Mouse (Mus musculus) hematopoietic stem cell, adult 5-6 weeks (primary cell): Measurements from ENCODE around the gene Dmrt1. TPM values are rescaled to one million over a fixed set of nuclear protein-coding genes. Genes with fewer than 3 reads are reported as not detected.

ENCODE experiments used
- ATAC-seq, 2 experiments: fragments of 125-278 bp in 1 of 2; replicated peaks in 1 of 2; 2 replicates each; pipeline ENCODE4 v1.8.0; 2016 to 2017; ENCODE audit warnings: inconsistent platforms in 2 of 2, mild to moderate bottlenecking in 2 of 2, moderate number of reproducible peaks in 2 of 2, low read depth in 1 of 2, moderate TSS enrichment in 1 of 2; ENCODE audit not compliant: low FRiP score in 2 of 2, poor library complexity in 2 of 2, severe bottlenecking in 2 of 2, insufficient read depth in 1 of 2, low TSS enrichment in 1 of 2
- total RNA-seq: library from RNA; stranded (forward); fragments of 172-1452, 232-1000 nt; gene quantifications from 2 replicates; pipeline ENCODE4 v1.2.3, GENCODE M21; 2017

Gene Dmrt1
- total RNA-seq, 1 experiment from 2014 or later: not detected

- no peak for ATAC-seq
Observed at GRCm38 (mm10) chr19:25547086-25547643, 41.7 kb downstream of the Dmrt1 start.

DNA sequence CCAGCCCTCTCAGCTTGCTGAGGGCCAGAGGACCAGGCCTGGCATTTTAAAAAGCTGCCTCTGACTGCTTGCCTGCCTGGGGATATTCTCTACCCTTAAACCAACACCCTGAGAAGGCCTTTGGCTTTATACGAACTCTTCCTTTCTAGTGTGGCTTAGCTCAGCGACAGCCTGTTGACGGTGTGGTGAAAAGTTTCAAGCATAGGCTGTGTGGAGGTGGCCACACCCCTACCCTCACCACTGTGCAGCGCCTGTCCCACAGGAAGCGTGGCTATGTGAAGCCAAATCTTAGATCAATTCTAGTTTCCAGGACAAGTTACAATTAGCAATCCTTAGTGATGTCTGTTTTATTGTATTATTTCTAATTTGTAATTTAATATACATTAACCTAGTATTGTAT is 44.9 kb downstream of the Dmrt1 start:
- ATAC-seq: no peak

GRCm38 (mm10) chr19:25551053-25551452 is 45.6 kb downstream of the Dmrt1 start:
- ATAC-seq: peak in 1 of 2 experiments; percentile 49; a peak in 2 of 4 replicates

GRCm38 (mm10) chr19:25564430-25564829 is 59.0 kb downstream of the Dmrt1 start:
- no peak for ATAC-seq

DNA sequence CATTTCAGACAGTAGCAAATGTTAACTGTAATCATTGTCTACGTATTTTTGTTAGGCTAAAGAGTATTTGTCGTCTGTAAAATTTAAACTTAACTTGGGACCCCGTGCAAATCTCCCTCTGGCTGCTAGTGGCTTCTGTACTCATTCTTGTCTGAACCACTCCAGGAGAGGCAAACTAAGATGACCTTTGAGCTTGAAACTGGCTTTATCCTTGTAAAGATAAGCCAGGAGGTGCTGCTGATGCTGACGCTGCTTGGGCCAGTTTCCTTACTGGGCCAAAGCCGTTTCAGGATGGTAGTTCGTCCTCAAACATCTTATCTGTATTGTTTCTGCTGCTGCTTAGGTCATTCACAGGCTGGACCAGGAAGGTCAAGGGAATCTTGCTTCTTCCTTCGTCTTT is 64.4 kb downstream of the Dmrt1 start:
- no peak for ATAC-seq

DNA sequence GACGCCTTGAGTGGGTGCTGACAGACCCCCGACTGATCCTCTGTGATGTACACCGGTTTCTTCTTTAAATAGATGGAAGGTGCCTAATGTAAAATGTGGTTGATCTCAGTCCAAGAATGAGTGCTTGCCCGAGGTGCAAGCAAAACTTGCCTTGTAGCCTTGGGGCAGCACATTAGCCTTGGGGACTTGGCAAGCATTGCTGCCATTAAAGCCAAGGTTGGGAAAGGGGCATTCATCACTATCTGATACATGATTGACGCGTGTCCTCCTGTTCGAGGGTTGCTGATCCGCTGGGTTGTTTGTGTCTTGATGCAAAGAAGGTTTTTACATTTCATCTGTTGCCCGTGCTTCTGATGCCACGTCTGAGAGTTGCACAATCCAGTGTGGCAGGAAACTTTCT is 69.0 kb downstream of the Dmrt1 start:
- ATAC-seq: no peak

- ATAC-seq: no peak
Observed at GRCm38 (mm10) chr19:25574981-25575814, 69.8 kb downstream of the Dmrt1 start.

DNA sequence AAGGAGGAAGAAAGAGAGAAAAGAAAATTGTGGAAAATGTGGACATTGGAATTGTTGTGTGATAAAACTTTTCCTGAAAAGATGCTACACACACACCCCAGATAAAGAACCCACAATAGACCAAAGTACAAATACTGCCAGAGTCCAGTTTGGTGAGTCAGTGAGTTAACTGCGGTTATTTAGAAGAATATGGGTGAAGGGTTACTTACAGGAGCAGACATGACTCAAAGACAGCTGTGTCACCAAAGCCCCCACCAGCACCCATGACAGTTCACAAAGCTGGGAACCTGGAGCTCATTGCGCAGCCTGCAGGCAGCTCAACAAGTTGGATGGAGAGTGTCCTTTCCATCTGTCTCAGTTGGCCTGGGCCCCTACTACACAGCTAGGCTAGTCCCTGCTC is 72.9 kb downstream of the Dmrt1 start:
- no peak for ATAC-seq

GRCm38 (mm10) chr19:25579440-25579839 is 74.0 kb downstream of the Dmrt1 start:
- ATAC-seq: no peak

DNA sequence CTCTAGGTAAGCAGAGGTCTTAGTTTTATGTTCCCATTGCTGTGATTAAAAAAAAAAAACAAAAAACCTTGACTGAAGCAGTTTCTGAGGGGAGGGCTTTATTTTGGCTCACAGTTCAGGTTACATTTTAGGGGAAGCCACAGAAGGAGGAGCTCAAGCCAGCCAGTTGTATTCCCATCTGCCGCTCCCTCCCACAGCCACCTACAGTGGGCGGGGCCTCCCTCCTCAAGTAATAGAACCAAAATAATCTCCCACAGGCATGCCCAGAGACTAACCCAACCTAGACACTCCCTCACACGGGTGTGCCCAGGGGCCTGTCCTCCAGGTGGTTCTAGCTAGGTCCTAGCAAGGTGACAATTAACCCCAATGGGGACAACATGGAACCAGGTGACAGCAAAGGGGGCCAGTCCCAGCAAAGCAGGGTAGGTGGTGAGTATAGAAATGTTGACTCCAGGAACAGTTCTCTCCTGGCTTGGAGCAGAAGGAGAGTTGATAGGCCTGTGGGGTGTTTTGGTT is 92.4 kb downstream of the Dmrt1 start:
- no peak for ATAC-seq

- ATAC-seq: no peak
Observed at GRCm38 (mm10) chr19:25598626-25599025, 93.2 kb downstream of the Dmrt1 start.

GRCm38 (mm10) chr19:25601966-25602365 is 96.5 kb downstream of the Dmrt1 start:
- ATAC-seq: no peak

DNA sequence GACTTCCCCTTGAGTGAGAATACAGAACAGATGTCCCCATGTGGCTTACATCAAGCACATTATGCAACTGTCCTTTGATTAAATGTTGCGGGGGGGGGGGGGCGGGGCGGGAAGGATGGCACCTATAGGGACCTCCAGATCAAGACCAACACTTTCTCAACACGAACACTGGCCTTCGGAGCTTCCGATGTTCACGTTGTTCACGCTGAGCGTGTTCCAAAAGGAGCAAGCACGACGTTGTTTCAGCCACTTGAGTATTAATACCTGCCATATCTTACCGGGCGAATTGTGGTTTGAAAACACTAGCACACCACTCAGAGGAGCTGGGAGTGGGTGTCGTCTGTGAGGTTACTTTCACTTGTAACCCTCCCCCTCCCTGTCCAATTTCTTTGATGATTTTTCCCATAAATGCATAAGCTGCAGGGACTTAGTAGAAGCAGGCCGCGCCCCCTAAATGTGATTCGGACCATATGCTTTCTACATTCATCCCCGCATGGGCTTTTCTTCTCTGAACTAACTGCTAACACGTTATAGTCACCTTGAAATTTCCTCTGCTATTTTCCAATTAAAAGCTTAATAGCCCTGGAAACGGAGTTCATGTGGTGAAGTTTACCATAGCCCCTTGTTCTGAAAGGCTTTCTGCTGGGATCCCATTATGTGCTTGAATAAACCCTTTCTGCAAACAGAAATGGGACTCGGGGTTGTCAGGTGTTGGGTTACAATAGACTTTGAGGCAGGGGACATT is 102.2 kb downstream of the Dmrt1 start:
- ATAC-seq: no peak

DNA sequence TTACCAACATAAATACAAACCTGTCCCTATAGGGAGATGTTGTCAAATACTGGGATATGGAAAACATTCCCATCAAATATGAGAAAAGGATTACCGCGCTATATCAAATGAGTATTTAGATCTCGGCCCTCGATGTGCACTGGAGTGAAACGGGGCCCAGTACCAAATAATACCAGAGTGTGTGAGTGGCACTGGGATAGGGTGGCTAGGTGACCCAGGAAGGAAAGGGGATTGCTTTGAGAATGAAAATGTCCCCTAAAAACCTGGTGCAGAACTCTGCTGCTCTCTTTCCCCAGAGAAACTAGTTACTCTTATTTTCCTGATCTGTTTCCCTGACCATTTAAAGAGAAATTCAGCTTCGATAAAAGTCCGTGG is 102.8 kb downstream of the Dmrt1 start:
- no peak for ATAC-seq

DNA sequence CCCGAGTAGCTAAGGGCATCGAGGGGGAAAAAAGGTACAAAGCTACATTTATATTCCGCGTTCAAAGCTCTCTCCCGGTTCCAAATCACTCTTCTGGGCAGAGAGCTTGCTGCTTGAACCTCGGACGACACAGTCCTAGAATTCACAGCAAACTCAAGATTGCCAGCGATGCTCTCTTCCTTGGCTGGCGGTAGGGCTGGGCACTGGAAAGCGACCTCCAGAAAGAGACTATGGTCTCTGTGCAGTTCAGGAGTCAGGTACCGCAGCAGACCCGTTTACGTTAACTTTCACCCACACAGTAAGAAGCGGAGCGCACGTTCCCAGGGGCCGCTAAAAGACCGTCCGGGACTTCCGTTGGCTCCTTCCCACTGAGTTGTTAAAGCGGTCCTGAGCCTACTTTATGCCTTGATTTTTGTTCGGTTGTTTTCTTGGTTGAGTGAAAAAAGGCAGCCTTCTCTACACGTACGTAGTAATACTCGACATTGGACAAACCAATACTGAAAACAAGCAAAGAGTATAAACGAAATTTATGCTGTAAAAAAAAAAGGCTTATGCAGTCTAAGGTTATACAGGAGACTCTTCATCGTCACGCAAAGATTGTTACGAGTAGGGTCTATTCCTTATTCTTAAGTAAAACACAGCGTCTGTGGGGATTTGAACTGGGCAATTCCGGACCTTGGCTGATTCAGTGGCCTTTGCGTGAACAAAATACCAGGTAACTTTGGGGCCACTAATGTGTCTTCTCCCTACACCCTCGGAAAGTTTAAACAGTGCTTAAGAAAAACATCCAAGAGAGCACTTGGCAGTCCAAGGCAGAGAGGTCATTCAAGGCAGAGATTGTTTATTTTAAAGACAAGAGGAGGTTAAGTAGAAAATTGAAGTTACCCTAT is 103.8 kb downstream of the Dmrt1 start:
- no peak for ATAC-seq

DNA sequence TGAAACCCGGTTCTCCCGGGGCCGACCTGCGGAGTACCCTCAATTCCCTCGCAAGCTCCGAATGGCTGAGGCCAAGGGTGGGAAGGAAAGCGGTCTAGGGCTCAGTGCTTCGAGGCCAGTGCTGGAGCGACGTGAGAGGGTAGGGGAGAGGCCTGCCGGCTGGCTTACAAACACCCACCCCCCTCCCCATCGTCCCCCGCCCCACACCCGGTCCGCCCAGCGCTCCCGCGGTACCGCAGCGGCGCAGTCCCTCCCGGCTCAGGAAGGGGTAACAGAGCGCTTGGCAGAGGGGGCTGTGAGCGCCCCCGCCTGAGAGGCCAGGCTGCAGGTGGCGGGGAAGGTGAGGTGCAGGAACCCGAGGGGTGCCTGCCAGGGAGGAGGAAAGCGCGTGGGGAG is 104.6 kb downstream of the Dmrt1 start, which contains the start of gene Dmrt3:
Gene Dmrt3, plus strand, starts transcription at position 287 of the 396 bp plus-strand sequence.
- ATAC-seq: no peak

DNA sequence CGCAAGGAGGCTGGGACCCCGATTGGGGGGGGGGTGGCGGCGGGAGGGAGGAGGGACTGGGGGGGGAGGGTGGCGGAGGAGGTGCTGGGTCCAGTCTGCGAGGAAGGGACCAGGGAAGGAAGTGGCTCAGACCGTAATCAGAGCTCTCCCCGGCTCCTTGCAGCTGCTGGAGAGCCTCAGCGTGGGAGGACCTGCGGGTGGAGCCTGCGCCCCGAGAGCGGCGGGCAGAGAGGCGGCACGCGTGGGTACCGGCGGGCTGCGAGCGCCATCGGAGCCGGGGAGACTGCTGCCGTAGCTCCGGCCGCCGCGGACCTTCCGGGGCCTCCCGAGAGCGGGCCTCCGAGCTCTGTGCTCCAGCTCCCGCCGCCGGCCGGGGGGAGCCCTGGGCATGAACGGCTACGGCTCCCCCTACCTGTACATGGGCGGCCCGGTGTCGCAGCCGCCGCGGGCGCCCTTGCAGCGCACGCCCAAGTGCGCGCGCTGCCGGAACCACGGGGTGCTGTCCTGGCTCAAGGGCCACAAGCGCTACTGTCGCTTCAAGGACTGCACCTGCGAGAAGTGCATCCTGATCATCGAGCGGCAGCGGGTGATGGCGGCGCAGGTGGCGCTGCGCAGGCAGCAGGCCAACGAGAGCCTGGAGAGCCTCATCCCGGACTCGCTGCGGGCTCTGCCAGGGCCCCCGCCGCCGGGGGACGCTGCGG is 105.1 kb downstream of the Dmrt1 start:
- ATAC-seq: no peak
